Mouse (Mus musculus) left cerebral cortex, postnatal 4 days (tissue): ENCODE measurements around the gene Rasgrp4. TPM values are rescaled to one million over a fixed set of nuclear protein-coding genes. Genes with fewer than 3 reads are reported as not detected.
A peak's percentile ranks its signal among the peaks of the same experiment; 100 is the strongest.
"Not testable (repeated sequence)": the region's sequence is repeated elsewhere in the genome, so short reads cannot be mapped to it uniquely, and the experiment has no call there.

Experiments
- DNase-seq: peaks from one replicate; pipeline ENCODE4 v3.0.0-alpha.2; 2022
- intact Hi-C: fragments of 180-260 bp; cut with DNase I; formaldehyde crosslinking; loops from one replicate; pipeline ENCODE4 v1.15.1; 2025
- total RNA-seq, 2 experiments: library from RNA; stranded (reverse); gene quantifications; 2 replicates each; pipeline ENCODE4 v1.2.3; 2021

Rasgrp4 gene
- total RNA-seq, 2 experiments from 2014 or later = 1.6 to 1.7 TPM

GRCm38 (mm10) chr7:29172390-29173016 lies 37.9 kb downstream of the Rasgrp4 start:
- DNase-seq = no peak
- intact Hi-C loops = loop anchor here (5.0 kb wide), 1 partner anchor 130 kb away; the partner anchor contains the start of gene Dpf1

- no peak for DNase-seq
- intact Hi-C loops = no loop called here
Observed at GRCm38 (mm10) chr7:29178106-29178505, 43.5 kb downstream of the Rasgrp4 start.

DNA sequence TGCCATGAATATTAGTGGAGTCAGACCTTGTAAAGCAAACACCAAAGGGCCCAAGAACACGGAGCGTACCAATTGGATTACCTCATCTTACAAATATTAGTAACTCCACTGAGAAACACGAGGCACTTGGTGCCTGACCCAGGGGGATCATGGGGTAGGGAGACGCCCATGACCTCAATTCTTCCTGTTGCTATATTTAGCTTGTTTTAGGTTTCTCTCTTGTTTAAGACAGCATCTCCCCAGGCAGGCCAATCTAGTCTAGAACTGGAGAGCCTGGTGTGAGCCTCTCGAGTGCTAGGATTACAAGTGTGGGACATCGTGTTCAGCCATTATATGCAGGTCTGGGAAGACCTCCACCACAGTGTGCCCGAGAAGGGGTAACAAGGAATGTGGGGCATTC lies 44.7 kb downstream of the Rasgrp4 start:
- no peak for DNase-seq
- intact Hi-C loops = no loop called here

DNA sequence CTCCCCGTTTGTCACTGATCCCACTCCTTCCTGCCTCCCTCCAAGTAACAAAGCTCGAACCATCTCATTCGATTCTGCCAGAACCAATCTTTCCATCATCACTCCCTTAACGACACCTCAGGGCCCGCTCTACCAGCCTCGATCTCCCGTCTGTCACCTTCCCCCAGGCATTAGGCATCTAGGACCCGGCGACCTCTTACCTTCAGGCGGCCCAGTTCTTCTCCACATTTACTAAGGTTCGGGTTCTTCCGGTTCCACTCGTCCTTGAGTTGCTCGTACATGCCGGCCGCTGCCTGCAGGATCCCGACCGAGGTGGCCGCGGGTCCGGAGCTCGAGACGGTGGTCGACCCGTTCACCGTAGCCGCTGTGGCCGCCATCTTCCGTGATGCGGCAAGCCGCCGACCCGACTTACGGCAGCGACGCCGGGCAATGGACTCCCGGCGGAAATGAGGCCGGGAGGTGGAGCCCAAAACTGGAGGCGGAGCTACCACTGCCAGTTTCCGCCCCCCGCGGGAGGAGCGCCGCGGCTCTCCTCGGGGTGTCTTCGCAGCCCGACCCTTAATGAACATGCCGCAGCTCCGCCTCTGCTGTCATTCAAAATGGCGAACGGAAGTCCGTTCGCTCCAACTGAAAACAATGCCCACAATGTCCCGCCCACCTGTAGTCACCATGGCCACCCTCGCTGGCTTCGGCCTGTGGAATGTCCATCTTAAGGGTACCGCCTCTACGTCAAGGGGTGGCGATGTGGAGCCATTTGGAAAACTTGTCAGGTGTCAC lies 45.6 kb downstream of the Rasgrp4 start, which contains the start of gene Psmd8:
Gene Psmd8, minus strand, starts transcription at position 625 of the 777 bp plus-strand sequence.
- intact Hi-C loops = no loop called here
- DNase-seq = peak; percentile 98

- DNase-seq = no peak
- intact Hi-C loops = no loop called here
Observed at GRCm38 (mm10) chr7:29180854-29181236, 46.2 kb downstream of the Rasgrp4 start.

DNA sequence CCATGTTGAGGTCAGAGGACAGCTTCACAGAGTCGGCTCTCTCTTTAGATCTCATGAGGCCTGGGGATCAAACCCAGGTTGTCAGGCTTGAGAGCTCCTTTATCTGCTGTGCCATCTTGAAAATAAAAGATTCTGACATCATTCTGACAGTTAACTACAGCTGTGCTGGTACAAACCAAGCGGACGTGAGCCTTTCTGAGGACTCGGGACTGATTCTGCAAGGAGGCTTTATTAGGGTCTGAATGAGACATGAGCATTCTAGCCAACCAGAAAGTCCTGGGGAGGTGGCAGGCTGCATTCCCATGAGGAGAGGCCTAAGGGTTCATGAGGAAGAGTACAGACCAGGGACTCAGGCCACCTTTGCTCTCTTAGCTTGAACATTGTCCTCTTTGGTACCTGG lies 46.7 kb downstream of the Rasgrp4 start:
- intact Hi-C loops = not testable (repeated sequence)

DNA sequence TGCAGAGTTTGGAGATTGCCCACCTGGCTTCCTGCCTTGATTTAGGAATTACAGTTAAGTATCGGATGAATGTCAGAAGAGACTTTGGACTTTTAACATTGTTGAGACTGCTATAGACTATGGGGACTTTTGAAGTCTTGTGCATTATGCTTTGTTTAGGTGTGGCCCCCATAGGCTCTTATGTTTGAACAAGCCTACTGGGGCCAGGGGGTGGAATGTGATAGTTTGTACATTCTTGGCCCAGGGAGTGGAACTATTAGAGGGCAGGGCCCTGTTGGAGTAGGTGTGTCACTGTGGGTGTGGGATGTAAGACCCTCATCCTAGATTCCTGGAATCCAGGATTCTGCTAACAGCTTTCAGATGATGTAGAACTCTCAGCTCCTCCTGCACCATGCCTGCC lies 59.6 kb downstream of the Rasgrp4 start:
- intact Hi-C loops, DNase-seq: not testable (repeated sequence)

More for the DNA sequence above, 46.7 kb downstream of the Rasgrp4 start:
- DNase-seq = not testable (repeated sequence)

DNA sequence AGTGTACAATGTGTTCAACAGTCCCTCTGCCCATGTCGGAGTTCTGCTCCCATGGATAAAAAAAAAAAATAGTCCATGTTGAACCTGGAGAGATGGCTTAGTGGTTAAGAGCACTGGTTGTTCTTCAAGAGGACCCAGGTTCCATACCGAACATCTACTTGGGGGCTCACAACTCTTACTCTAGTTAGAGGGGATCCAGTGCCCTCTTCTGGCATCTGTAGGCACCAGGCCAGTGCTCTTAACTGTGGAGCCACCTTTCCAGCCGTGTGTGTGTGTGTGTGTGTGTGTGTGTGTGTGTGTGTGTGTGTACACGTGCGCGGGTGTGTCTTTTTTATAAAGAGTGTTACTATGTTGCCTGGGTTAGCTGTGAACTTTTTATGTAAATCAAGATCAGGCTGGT lies 67.9 kb downstream of the Rasgrp4 start:
- intact Hi-C loops = no loop called here
- no peak for DNase-seq

Other genes starting within 250 kb of the Rasgrp4 start
- gene Actn4, start 172.5 kb upstream of the Rasgrp4 start, total RNA-seq = 100 to 1,000 TPM; 129 to 134 TPM
- gene Eif3k, start 153.0 kb upstream of the Rasgrp4 start, total RNA-seq = 100 to 1,000 TPM; 212 to 213 TPM
- 10 to 100 TPM; 12.9 to 14.7 TPM for gene Map4k1, start 152.8 kb upstream of the Rasgrp4 start, total RNA-seq
- gene Ryr1, start 9.7 kb upstream of the Rasgrp4 start, total RNA-seq = 10 to 100 TPM; 10.6 to 13.7 TPM
- gene Fam98c, start 21.4 kb downstream of the Rasgrp4 start, total RNA-seq = 10 to 100 TPM; 12.3 to 14.4 TPM
- 1 to 10 TPM in 1 of 2 experiments, under 1 TPM in 1; 0.58 to 1.1 TPM for gene Ggn, start 35.4 kb downstream of the Rasgrp4 start, total RNA-seq
- 10 to 100 TPM; 29.4 to 32.3 TPM for gene Spred3, start 35.6 kb downstream of the Rasgrp4 start, total RNA-seq
- 100 to 1,000 TPM; 162 to 164 TPM for gene Psmd8, start 45.9 kb downstream of the Rasgrp4 start, total RNA-seq
- gene Catsperg1, start 79.2 kb downstream of the Rasgrp4 start, total RNA-seq = 1 to 10 TPM; 6.0 to 6.2 TPM
- 1 to 10 TPM; 1.1 TPM for gene Kcnk6, start 97.7 kb downstream of the Rasgrp4 start, total RNA-seq
- gene Yif1b, start 103.5 kb downstream of the Rasgrp4 start, total RNA-seq = 10 to 100 TPM; 35.9 to 38.1 TPM
- gene 2200002D01Rik, start 113.6 kb downstream of the Rasgrp4 start, total RNA-seq = under 1 TPM in 1 of 2 experiments, not detected in 1; 0.80 TPM
- gene Spint2, start 147.1 kb downstream of the Rasgrp4 start, total RNA-seq = 10 to 100 TPM; 23.8 to 34.4 TPM
- gene Ppp1r14a, start 154.5 kb downstream of the Rasgrp4 start, total RNA-seq = 1 to 10 TPM; 1.5 to 1.9 TPM
- gene Dpf1, start 169.1 kb downstream of the Rasgrp4 start, total RNA-seq = 100 to 1,000 TPM; 222 to 228 TPM